Mouse (Mus musculus): ENCODE measurements around the gene Ppp4r1. TPM values are rescaled to one million over a fixed set of nuclear protein-coding genes. Genes with fewer than 3 reads are reported as not detected.

Gene Ppp4r1
- polyA plus RNA-seq, 1 experiment from 2014 or later: 30.9 TPM

- 59% methylated on average over 4 of the region's 4 CpGs for WGBS
- Histone ChIP-seq H3K27me3 (replicated peaks; ENCODE audit: control insufficient read depth, insufficient read depth, low read length) (no peaks in the 10 kb centered on the region), H3K4me2 (ENCODE audit: low read depth, low read length) (no peak overlapping the region), H3K9ac (ENCODE audit: low read depth, low read length) (no peak overlapping the region), H3K4me1 (ENCODE audit: control insufficient read depth, insufficient read depth, low read length) (no peaks in the 10 kb centered on the region), H3K27ac (ENCODE audit: low read length) (no peak overlapping the region), H3K4me3 (ENCODE audit: low read length) (no peak overlapping the region), H3K9me3 (ENCODE audit: control insufficient read depth, low read length) (no peaks in the 10 kb centered on the region), H3K36me3 (ENCODE audit: control insufficient read depth, insufficient read depth, low read length) (peaks cover 5% of the 10 kb centered on the region; the same call in 1 of the 2 replicates)
- no peak for ATAC-seq
Measured at GRCm38 (mm10) chr17:65862579-65862978, 80.2 kb downstream of the Ppp4r1 start.

- H3K4me3 ChIP-seq (ENCODE audit: low read length): no peak overlapping the region
- H3K27me3 ChIP-seq (replicated peaks; ENCODE audit: control insufficient read depth, insufficient read depth, low read length): no peaks in the 10 kb centered on the region
- peaks cover 5% of the 10 kb centered on the region; the same call in 1 of the 2 replicates for H3K36me3 ChIP-seq (ENCODE audit: control insufficient read depth, insufficient read depth, low read length)
- H3K27ac ChIP-seq (ENCODE audit: low read length): no peak overlapping the region
- no peak overlapping the region for H3K9ac ChIP-seq (ENCODE audit: low read depth, low read length)
- no peaks in the 10 kb centered on the region for H3K9me3 ChIP-seq (ENCODE audit: control insufficient read depth, low read length)
- no peak for ATAC-seq
- H3K4me2 ChIP-seq (ENCODE audit: low read depth, low read length): no peak overlapping the region
- WGBS: 96% methylated on average over 12 of the region's 12 CpGs
- H3K4me1 ChIP-seq (ENCODE audit: control insufficient read depth, insufficient read depth, low read length): no peaks in the 10 kb centered on the region
Measured at GRCm38 (mm10) chr17:65863830-65864229, 81.5 kb downstream of the Ppp4r1 start.

DNA sequence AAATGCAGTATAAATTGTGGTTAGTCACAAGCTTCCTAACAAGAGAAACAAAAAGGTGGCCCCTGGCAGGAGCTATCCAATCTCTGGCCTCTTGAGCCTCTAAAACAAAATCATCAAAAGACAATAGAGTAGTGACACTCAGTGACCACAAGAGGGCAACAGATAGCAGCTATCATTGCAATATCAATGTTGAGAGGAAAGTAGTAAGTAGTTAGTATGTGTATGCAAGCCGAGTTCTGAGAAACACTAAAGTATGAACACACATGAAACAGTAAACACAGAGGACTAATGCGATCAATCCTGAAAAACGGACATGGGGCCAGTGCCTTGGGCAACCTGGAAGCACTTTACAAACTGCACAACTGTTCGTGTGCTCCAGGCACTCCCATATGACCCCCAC lies 82.4 kb downstream of the Ppp4r1 start:
- Histone ChIP-seq H3K36me3 (ENCODE audit: control insufficient read depth, insufficient read depth, low read length) (peaks cover 5% of the 10 kb centered on the region; the same call in 1 of the 2 replicates), H3K4me1 (ENCODE audit: control insufficient read depth, insufficient read depth, low read length) (no peaks in the 10 kb centered on the region), H3K27me3 (replicated peaks; ENCODE audit: control insufficient read depth, insufficient read depth, low read length) (no peaks in the 10 kb centered on the region), H3K27ac (ENCODE audit: low read length) (no peak overlapping the region), H3K4me2 (ENCODE audit: low read depth, low read length) (no peak overlapping the region), H3K9ac (ENCODE audit: low read depth, low read length) (no peak overlapping the region), H3K9me3 (ENCODE audit: control insufficient read depth, low read length) (no peaks in the 10 kb centered on the region), H3K4me3 (ENCODE audit: low read length) (no peak overlapping the region)
- WGBS: 30% methylated on average over 4 of the region's 4 CpGs
- peak; percentile 38; the same call in 1 of the 2 replicates for ATAC-seq

DNA sequence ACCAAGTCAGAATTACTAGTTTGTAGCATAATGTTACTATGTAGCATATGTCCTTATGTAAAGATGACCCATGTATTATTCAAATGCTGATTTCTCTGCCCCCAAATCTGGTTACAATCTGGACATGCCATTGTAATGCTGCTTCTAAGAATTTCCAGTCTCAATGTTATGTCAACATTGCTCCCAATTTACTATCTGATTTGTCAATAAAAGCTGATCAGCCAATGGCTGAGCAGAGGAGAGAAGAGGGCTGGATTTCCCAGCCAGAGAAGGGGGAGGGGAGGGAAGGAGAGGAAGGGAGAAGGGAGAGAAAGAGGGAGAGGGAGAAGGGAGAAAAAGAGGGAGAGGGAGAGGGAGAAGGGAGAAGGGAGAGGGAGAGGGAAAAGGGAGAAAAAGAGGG lies 82.9 kb downstream of the Ppp4r1 start:
- H3K4me3 ChIP-seq (ENCODE audit: low read length): no peak overlapping the region
- no peak overlapping the region for H3K4me2 ChIP-seq (ENCODE audit: low read depth, low read length)
- H3K9me3 ChIP-seq (ENCODE audit: control insufficient read depth, low read length): no peaks in the 10 kb centered on the region
- H3K9ac ChIP-seq (ENCODE audit: low read depth, low read length): no peak overlapping the region
- no peaks in the 10 kb centered on the region for H3K27me3 ChIP-seq (replicated peaks; ENCODE audit: control insufficient read depth, insufficient read depth, low read length)
- H3K36me3 ChIP-seq (ENCODE audit: control insufficient read depth, insufficient read depth, low read length): peaks cover 5% of the 10 kb centered on the region; the same call in 1 of the 2 replicates
- no peaks in the 10 kb centered on the region for H3K4me1 ChIP-seq (ENCODE audit: control insufficient read depth, insufficient read depth, low read length)
- no peak for ATAC-seq
- H3K27ac ChIP-seq (ENCODE audit: low read length): no peak overlapping the region

- ATAC-seq: no peak
- 50% methylated on average over 3 of the region's 3 CpGs for WGBS
Measured at GRCm38 (mm10) chr17:65866201-65866600, 83.8 kb downstream of the Ppp4r1 start.

DNA sequence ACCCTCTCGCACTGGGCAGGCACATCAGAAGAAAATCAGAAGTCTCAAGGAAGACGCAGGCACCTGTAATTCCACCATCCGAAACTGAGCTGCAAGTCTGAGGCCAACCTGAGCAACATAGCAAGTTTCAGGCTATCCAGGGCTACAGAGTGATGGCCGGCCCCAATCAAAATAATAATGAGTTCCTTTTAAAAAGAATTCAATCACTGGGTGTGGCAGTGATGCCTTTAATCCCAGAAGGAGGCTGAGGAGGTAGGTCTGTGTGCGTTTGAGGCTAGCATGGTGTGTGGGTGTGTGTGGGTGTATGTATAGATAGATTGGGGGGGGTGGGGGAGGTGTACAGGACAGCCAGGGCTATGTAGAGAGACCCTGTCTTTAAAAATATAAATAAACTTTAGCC lies 85.6 kb downstream of the Ppp4r1 start:
- Histone ChIP-seq H3K4me1 (ENCODE audit: control insufficient read depth, insufficient read depth, low read length) (0 out of 2 replicates have a peak, but pooled peaks cover 8% of the 10 kb centered on the region), H3K27me3 (replicated peaks; ENCODE audit: control insufficient read depth, insufficient read depth, low read length) (no peaks in the 10 kb centered on the region), H3K9me3 (ENCODE audit: control insufficient read depth, low read length) (no peaks in the 10 kb centered on the region), H3K9ac (ENCODE audit: low read depth, low read length) (no peak overlapping the region), H3K4me2 (ENCODE audit: low read depth, low read length) (no peak overlapping the region), H3K4me3 (ENCODE audit: low read length) (no peak overlapping the region), H3K27ac (ENCODE audit: low read length) (no peak overlapping the region), H3K36me3 (ENCODE audit: control insufficient read depth, insufficient read depth, low read length) (peaks cover 5% of the 10 kb centered on the region; the same call in 1 of the 2 replicates)
- 91% methylated on average over 5 of the region's 5 CpGs for WGBS
- no peak for ATAC-seq

More at GRCm38 (mm10) chr17:65866201-65866600, 83.8 kb downstream of the Ppp4r1 start:
- Histone ChIP-seq H3K36me3 (ENCODE audit: control insufficient read depth, insufficient read depth, low read length) (peaks cover 5% of the 10 kb centered on the region; the same call in 1 of the 2 replicates), H3K4me3 (ENCODE audit: low read length) (no peak overlapping the region), H3K4me2 (ENCODE audit: low read depth, low read length) (no peak overlapping the region), H3K27me3 (replicated peaks; ENCODE audit: control insufficient read depth, insufficient read depth, low read length) (no peaks in the 10 kb centered on the region), H3K4me1 (ENCODE audit: control insufficient read depth, insufficient read depth, low read length) (no peaks in the 10 kb centered on the region), H3K9me3 (ENCODE audit: control insufficient read depth, low read length) (no peaks in the 10 kb centered on the region), H3K27ac (ENCODE audit: low read length) (no peak overlapping the region), H3K9ac (ENCODE audit: low read depth, low read length) (no peak overlapping the region)

DNA sequence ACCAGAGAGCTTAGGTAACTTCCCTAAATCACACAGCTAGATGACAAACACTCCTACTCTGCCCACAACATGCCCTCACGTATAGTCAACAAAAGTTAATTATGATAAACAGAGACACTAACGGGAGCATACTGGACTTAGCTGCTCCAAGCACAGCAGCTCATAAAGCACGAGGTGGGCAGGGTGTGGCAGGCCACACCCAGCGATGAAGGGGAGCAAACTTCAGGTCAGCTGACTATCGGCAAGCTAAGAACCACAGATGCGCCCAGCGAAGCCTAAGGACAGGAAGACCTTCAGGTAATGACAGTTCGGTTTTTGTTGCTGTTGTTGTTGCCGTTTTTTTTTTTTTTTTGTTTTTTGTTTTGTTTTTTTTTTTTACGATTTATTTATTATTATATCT lies 87.3 kb downstream of the Ppp4r1 start:
- Histone ChIP-seq H3K27me3 (replicated peaks; ENCODE audit: control insufficient read depth, insufficient read depth, low read length) (no peaks in the 10 kb centered on the region), H3K27ac (ENCODE audit: low read length) (no peak overlapping the region), H3K9me3 (ENCODE audit: control insufficient read depth, low read length) (no peaks in the 10 kb centered on the region), H3K4me2 (ENCODE audit: low read depth, low read length) (no peak overlapping the region), H3K4me3 (ENCODE audit: low read length) (no peak overlapping the region), H3K9ac (ENCODE audit: low read depth, low read length) (no peak overlapping the region), H3K36me3 (ENCODE audit: control insufficient read depth, insufficient read depth, low read length) (peaks cover 5% of the 10 kb centered on the region; the same call in 1 of the 2 replicates), H3K4me1 (ENCODE audit: control insufficient read depth, insufficient read depth, low read length) (0 out of 2 replicates have a peak, but pooled peaks cover 8% of the 10 kb centered on the region)
- WGBS: 84% methylated on average over 10 of the region's 10 CpGs
- no peak for ATAC-seq

DNA sequence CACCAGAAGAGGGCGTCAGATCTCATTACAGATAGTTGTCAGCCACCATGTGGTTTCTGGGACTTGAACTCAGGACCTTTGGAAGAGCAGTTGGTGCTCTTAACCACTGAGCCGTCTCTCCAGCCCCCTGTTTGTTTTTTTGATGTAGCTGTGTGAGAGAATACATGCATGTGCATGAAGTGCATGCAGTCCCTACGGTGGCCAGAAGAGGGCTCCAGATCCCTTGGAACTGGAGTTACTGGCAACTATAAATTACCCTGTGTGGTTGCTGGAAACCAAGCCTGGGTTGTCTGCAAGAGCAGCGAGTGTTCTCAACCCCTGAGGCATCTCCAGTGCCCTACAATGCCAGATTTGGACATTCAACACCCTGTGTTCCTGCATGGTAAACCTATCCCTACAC lies 87.8 kb downstream of the Ppp4r1 start:
- no peak overlapping the region for H3K4me3 ChIP-seq (ENCODE audit: low read length)
- peaks cover 5% of the 10 kb centered on the region; the same call in 1 of the 2 replicates for H3K36me3 ChIP-seq (ENCODE audit: control insufficient read depth, insufficient read depth, low read length)
- H3K27ac ChIP-seq (ENCODE audit: low read length): no peak overlapping the region
- no peak; the same call in 1 of the 2 replicates for ATAC-seq
- 48% methylated on average over 4 of the region's 4 CpGs for WGBS
- no peak overlapping the region for H3K9ac ChIP-seq (ENCODE audit: low read depth, low read length)
- 0 out of 2 replicates have a peak, but pooled peaks cover 8% of the 10 kb centered on the region for H3K4me1 ChIP-seq (ENCODE audit: control insufficient read depth, insufficient read depth, low read length)
- H3K9me3 ChIP-seq (ENCODE audit: control insufficient read depth, low read length): no peaks in the 10 kb centered on the region
- H3K27me3 ChIP-seq (replicated peaks; ENCODE audit: control insufficient read depth, insufficient read depth, low read length): no peaks in the 10 kb centered on the region
- no peak overlapping the region for H3K4me2 ChIP-seq (ENCODE audit: low read depth, low read length)

- H3K27ac ChIP-seq (ENCODE audit: low read length): 0 out of 2 replicates have a peak overlapping the region, but pooled peaks have one; percentile 12
- WGBS: 36% methylated on average over 5 of the region's 5 CpGs
- H3K4me1 ChIP-seq (ENCODE audit: control insufficient read depth, insufficient read depth, low read length): 0 out of 2 replicates have a peak, but pooled peaks cover 8% of the 10 kb centered on the region
- H3K4me2 ChIP-seq (ENCODE audit: low read depth, low read length): no peak overlapping the region
- peaks cover 5% of the 10 kb centered on the region; the same call in 1 of the 2 replicates for H3K36me3 ChIP-seq (ENCODE audit: control insufficient read depth, insufficient read depth, low read length)
- no peaks in the 10 kb centered on the region for H3K9me3 ChIP-seq (ENCODE audit: control insufficient read depth, low read length)
- no peak overlapping the region for H3K9ac ChIP-seq (ENCODE audit: low read depth, low read length)
- no peak overlapping the region for H3K4me3 ChIP-seq (ENCODE audit: low read length)
- ATAC-seq: no peak
- no peaks in the 10 kb centered on the region for H3K27me3 ChIP-seq (replicated peaks; ENCODE audit: control insufficient read depth, insufficient read depth, low read length)
Measured at GRCm38 (mm10) chr17:65871641-65872041, 89.3 kb downstream of the Ppp4r1 start.

- Histone ChIP-seq H3K27me3 (replicated peaks; ENCODE audit: control insufficient read depth, insufficient read depth, low read length) (no peaks in the 10 kb centered on the region), H3K27ac (ENCODE audit: low read length) (no peak overlapping the region), H3K9ac (ENCODE audit: low read depth, low read length) (no peak overlapping the region), H3K4me1 (ENCODE audit: control insufficient read depth, insufficient read depth, low read length) (0 out of 2 replicates have a peak, but pooled peaks cover 8% of the 10 kb centered on the region), H3K9me3 (ENCODE audit: control insufficient read depth, low read length) (no peaks in the 10 kb centered on the region), H3K4me3 (ENCODE audit: low read length) (no peak overlapping the region), H3K36me3 (ENCODE audit: control insufficient read depth, insufficient read depth, low read length) (peaks cover 4% of the 10 kb centered on the region; the same call in 1 of the 2 replicates), H3K4me2 (ENCODE audit: low read depth, low read length) (no peak overlapping the region)
- WGBS: 73% methylated on average over 6 of the region's 6 CpGs
- ATAC-seq: no peak
Measured at GRCm38 (mm10) chr17:65872051-65872450, 89.7 kb downstream of the Ppp4r1 start.
